Mouse (Mus musculus) lung, embryonic 16.5 days (tissue): Measurements from ENCODE around the gene Wdr24. TPM values are rescaled to one million over a fixed set of nuclear protein-coding genes. Genes with fewer than 3 reads are reported as not detected.

Source experiments
- ATAC-seq: fragments of 200-750 bp; cut with Nextera tagmentation; 2 replicates; pipeline ENCODE4 v1.8.0; 2017; ENCODE audit warnings: low read depth, mild to moderate bottlenecking, moderate library complexity
- H3K27ac ChIP-seq: fragments of 300-500 bp; sonication (generic); 2 replicates; pipeline ENCODE4 v1.5.1; 2014; ENCODE audit warnings: mild to moderate bottlenecking, control low read depth, low read length
- H3K27me3 ChIP-seq: fragments of 300-500 bp; sonication (generic); 2 replicates; pipeline ENCODE4 v1.6.1; 2014; ENCODE audit warnings: low read depth, low read length, mixed read lengths; ENCODE audit not compliant: control insufficient read depth, insufficient read depth
- H3K36me3 ChIP-seq: fragments of 300-500 bp; sonication (generic); 2 replicates; pipeline ENCODE4 v1.6.1; 2014; ENCODE audit warnings: low read length; ENCODE audit not compliant: control insufficient read depth, insufficient read depth
- H3K4me1 ChIP-seq: fragments of 300-500 bp; sonication (generic); replicated peaks from 2 replicates; pipeline ENCODE4 v1.6.1; 2014; ENCODE audit warnings: low read length, mixed read lengths; ENCODE audit not compliant: control insufficient read depth, insufficient read depth
- H3K4me2 ChIP-seq: fragments of 300-500 bp; sonication (generic); 2 replicates; pipeline ENCODE4 v1.6.1; 2014; ENCODE audit warnings: low read depth, low read length, control low read depth
- H3K4me3 ChIP-seq: fragments of 300-500 bp; sonication (generic); 2 replicates; pipeline ENCODE4 v1.5.1; 2014; ENCODE audit warnings: mild to moderate bottlenecking, low read length, control low read depth
- H3K9ac ChIP-seq: fragments of 300-500 bp; sonication (generic); 2 replicates; pipeline ENCODE4 v1.6.1; 2014; ENCODE audit warnings: low read length, control low read depth
- H3K9me3 ChIP-seq: fragments of 300-500 bp; sonication (generic); 2 replicates; pipeline ENCODE4 v1.6.1; 2016; ENCODE audit warnings: low read length; ENCODE audit not compliant: control insufficient read depth
- WGBS: fragments of 180-500 bp; shearing (Covaris S2); extraction: QIAGEN DNeasy Blood & Tissue Kit; methylation state at CpG from one replicate; pipeline ENCODE4 v1.1.7; 2014; 5-methylcytosine and 5-hydroxymethylcytosine counted together
- polyA plus RNA-seq: library from polyadenylated mRNA; unstranded; fragments of >200 nt; fragmentation: Nextera tagmentation; extraction: Ambion mirVana; gene quantifications from 2 replicates; pipeline ENCODE4 v1.2.1, GENCODE M21; 2015

Gene Wdr24
- 28.5 and 28.9 TPM in 2 replicates for polyA plus RNA-seq

GRCm38 (mm10) chr17:25823452-25823851, at the start of gene Wdr24:
Wdr24 (plus strand) TSS chr17:25823627.
- peak within 1 kb of the TSS; percentile 89 for H3K4me2 ChIP-seq
- H3K27me3 ChIP-seq: peaks cover 21% of the 10 kb centered on the region
- peak; percentile 74 for ATAC-seq
- H3K4me3 ChIP-seq: peak within 1 kb of the TSS; percentile 62
- under 1% methylated on average over 18 of the region's 18 CpGs for WGBS
- no peak within 1 kb of the TSS; the same call in 1 of the 2 replicates for H3K27ac ChIP-seq
- H3K36me3 ChIP-seq: no peaks in the 10 kb centered on the region
- H3K9me3 ChIP-seq: no peaks in the 10 kb centered on the region
- H3K4me1 ChIP-seq: peaks cover 19% of the 10 kb centered on the region
- H3K9ac ChIP-seq: peak within 1 kb of the TSS; percentile 79

DNA sequence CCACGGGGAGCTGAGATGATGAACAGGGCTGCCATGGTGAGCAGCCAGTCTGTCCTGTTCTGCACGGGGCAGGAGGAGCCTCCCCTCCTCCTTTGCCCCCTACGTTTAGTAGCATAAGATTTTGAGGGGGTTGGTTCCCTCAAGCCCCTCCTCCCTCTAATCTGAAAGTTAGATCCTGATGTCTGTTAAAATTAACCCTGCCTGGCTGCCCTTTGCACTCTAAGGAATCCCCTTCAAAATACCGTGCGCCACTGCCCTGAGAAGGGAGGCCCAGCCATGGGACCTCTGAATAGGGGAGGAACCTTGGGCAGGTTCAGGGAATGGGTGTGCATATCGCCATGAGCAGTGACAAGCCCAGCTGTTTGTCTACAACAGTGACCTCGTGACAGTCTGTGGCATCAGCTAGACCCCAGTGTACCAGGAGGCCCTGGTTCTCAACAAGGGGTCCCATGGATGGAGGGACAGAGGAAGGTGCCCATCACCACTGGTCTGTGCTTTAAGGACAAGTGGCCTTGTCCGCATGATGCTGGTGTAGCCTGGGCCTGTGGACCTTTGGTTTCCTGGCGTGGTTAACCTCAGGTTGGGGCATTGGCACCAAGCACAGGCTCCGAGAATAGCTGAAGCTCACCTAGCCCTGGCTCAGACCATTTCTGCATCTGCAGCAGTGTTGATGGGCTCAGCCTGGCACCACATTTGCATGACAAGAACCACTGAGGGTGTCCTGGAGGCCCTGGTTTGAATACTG, 47.9 kb upstream of the Wdr24 start:
- 71% methylated on average over 10 of the region's 10 CpGs for WGBS
- Histone ChIP-seq H3K9ac (no peak overlapping the region), H3K9me3 (no peaks in the 10 kb centered on the region), H3K36me3 (peaks cover 10% of the 10 kb centered on the region), H3K27ac (no peak overlapping the region), H3K4me2 (no peak overlapping the region), H3K4me3 (no peak overlapping the region), H3K4me1 (peaks cover 7% of the 10 kb centered on the region), H3K27me3 (no peaks in the 10 kb centered on the region)
- ATAC-seq: no peak

GRCm38 (mm10) chr17:25777948-25778347, 45.5 kb upstream of the Wdr24 start:
- Histone ChIP-seq H3K4me1 (peaks cover 7% of the 10 kb centered on the region), H3K9ac (no peak overlapping the region), H3K36me3 (peaks cover 25% of the 10 kb centered on the region), H3K27me3 (no peaks in the 10 kb centered on the region), H3K27ac (no peak overlapping the region), H3K4me2 (no peak overlapping the region), H3K4me3 (no peak overlapping the region), H3K9me3 (no peaks in the 10 kb centered on the region)
- WGBS: 88% methylated on average over 5 of the region's 5 CpGs
- no peak for ATAC-seq

DNA sequence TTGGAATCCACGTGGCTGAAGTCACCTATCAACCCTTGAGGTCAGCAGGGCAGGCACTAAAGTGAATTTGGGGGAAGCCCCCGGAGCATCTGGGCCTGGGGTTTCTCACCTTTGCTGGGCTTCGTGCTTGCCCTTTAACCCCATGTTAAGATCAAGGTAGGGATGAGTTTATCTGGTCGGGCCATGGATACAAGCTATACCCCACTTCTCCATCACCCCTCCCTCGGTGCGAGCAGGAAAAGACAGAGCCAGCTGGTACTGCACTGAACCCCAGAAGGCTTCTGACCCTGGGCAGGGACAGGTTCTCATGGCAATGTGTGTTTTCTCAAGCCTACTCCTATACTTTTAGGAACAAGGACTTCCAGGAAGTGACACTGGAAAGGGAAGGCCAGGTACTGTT, 42.1 kb upstream of the Wdr24 start:
- no peak overlapping the region for H3K9ac ChIP-seq
- no peak overlapping the region for H3K4me2 ChIP-seq
- WGBS: 71% methylated on average over 6 of the region's 6 CpGs
- H3K4me3 ChIP-seq: no peak overlapping the region
- no peaks in the 10 kb centered on the region for H3K9me3 ChIP-seq
- peaks cover 11% of the 10 kb centered on the region for H3K4me1 ChIP-seq
- ATAC-seq: no peak
- no peaks in the 10 kb centered on the region for H3K27me3 ChIP-seq
- no peak overlapping the region for H3K27ac ChIP-seq
- H3K36me3 ChIP-seq: peaks cover 26% of the 10 kb centered on the region

- Histone ChIP-seq H3K9me3 (no peaks in the 10 kb centered on the region), H3K4me2 (no peak overlapping the region), H3K4me3 (no peak overlapping the region), H3K27ac (no peak overlapping the region), H3K36me3 (peaks cover 30% of the 10 kb centered on the region), H3K27me3 (no peaks in the 10 kb centered on the region), H3K9ac (no peak overlapping the region), H3K4me1 (peaks cover 11% of the 10 kb centered on the region)
- WGBS: 73% methylated on average over 7 of the region's 7 CpGs
- ATAC-seq: no peak
Measured at GRCm38 (mm10) chr17:25783086-25783485, 40.3 kb upstream of the Wdr24 start.

DNA sequence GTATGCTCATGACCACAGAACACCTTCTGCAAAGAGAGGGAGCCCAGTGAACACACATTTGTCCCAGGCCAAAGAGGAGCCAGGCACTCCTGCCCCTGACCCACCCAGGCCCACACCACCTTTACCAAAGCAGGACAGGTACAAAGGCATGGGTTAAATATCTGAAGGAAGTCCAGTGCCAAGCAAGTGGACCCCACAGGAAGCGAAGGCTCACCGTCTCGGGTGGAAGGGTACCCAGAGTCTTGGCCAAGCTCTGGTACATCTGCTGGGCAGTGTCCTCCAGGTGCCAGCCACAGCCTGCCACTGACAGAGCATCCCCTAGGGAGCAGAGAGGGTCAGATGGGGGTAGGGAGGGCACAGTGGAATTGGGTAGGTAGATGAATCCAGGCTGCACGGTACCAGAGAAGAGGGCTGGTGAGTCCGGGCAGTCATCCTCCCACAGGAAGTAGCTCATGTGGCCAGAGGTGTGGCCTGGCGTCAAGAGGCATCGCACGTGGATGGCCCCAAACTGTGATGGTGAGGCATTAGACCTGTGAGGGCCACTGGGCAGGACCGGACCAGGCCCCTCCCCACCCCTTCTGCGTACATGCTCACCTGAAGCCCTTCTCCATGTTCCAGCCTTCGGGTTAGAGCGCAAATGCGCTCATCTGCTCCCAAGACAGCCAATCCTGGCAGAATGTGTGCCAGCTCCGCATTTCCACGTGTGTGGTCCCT, 39.4 kb upstream of the Wdr24 start:
- peaks cover 33% of the 10 kb centered on the region for H3K36me3 ChIP-seq
- WGBS: 67% methylated on average over 15 of the region's 15 CpGs
- no peaks in the 10 kb centered on the region for H3K9me3 ChIP-seq
- peak overlapping the region; percentile 83 for H3K9ac ChIP-seq
- ATAC-seq: no peak
- no peak overlapping the region for H3K27ac ChIP-seq
- peak overlapping the region; percentile 84 for H3K4me3 ChIP-seq
- H3K27me3 ChIP-seq: no peaks in the 10 kb centered on the region
- H3K4me2 ChIP-seq: peak overlapping the region; percentile 65
- peaks cover 11% of the 10 kb centered on the region for H3K4me1 ChIP-seq

- peak; percentile 89 for ATAC-seq
- peaks cover 11% of the 10 kb centered on the region for H3K4me1 ChIP-seq
- H3K9ac ChIP-seq: peak within 1 kb of the TSS; percentile 83
- H3K4me3 ChIP-seq: peak within 1 kb of the TSS; percentile 84
- H3K4me2 ChIP-seq: peak within 1 kb of the TSS; percentile 65
- no peaks in the 10 kb centered on the region for H3K27me3 ChIP-seq
- no peaks in the 10 kb centered on the region for H3K9me3 ChIP-seq
- peak within 1 kb of the TSS; percentile 84 for H3K27ac ChIP-seq
- under 1% methylated on average over 23 of the region's 23 CpGs for WGBS
- H3K36me3 ChIP-seq: peaks cover 34% of the 10 kb centered on the region
Measured at GRCm38 (mm10) chr17:25785281-25785745, 38.1 kb upstream of the Wdr24 start, which contains the start of gene Haghl. Haghl (minus strand) TSS chr17:25785673.

DNA sequence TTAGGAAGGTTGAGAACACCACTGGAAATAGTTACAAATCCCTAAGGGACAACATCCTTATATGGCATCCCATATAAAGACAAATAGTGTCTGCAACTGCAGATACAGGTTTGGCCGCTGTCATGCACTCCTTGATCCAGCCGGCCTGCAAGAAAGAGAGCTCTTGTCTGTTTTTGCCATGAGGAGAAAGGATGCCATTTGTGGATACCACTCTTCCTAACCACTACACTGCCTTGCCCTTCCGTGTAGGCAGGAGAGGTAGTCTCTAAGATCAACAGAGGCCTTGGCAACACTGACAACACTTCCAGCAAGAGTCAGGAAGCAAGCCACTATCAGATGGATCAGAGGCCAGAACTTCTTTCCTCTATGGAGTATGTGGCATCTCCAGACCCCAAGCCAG, 37.1 kb upstream of the Wdr24 start, which contains the start of gene Ccdc78:
Gene Ccdc78, plus strand, starts transcription at position 301 of the 400 bp plus-strand sequence.
- Histone ChIP-seq H3K27me3 (no peaks in the 10 kb centered on the region), H3K27ac (peak within 1 kb of the TSS; percentile 84), H3K36me3 (peaks cover 34% of the 10 kb centered on the region), H3K9me3 (no peaks in the 10 kb centered on the region), H3K4me1 (peaks cover 18% of the 10 kb centered on the region), H3K9ac (peak within 1 kb of the TSS; percentile 83), H3K4me3 (peak within 1 kb of the TSS; percentile 84), H3K4me2 (peak within 1 kb of the TSS; percentile 65)
- 79% methylated on average over 3 of the region's 3 CpGs for WGBS
- ATAC-seq: no peak

DNA sequence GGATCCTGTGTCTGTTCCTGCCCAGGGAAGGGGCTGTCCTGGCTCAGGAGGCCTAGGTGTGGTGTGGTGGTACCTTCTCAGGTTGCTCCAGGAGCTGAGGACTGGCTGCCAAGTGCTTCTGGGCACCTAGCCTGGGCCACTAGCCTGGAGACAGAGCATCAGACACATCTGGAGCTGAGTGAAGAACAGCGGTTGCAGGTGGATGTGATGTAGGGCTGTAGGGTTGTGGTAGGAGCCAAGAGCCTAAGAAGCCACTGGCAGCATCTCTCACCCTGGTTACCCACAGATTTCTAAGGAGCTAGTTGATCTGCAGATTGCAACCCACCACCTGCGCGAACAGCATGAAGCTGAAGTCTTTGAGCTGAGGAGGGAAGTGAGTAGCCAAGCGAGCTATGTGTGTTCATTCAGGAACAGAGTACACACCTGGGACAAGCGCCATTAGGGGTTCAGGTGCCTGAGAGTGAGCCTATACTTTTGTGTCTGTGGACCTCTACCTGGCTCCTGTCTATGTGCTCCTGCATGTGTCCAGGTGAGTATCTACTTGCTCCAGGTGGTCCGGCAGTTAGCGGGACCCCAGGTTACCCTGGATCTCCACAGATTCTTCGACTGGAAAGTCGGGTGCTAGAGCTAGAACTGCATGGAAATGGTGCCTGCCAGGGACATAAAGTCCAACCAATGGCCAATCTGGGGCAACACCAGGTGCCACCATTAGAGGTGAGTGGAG, 36.5 kb upstream of the Wdr24 start:
- H3K4me1 ChIP-seq: peaks cover 20% of the 10 kb centered on the region
- H3K4me3 ChIP-seq: no peak overlapping the region
- 89% methylated on average over 9 of the region's 9 CpGs for WGBS
- H3K9ac ChIP-seq: no peak overlapping the region
- no peak overlapping the region for H3K4me2 ChIP-seq
- no peak overlapping the region for H3K27ac ChIP-seq
- H3K27me3 ChIP-seq: no peaks in the 10 kb centered on the region
- no peaks in the 10 kb centered on the region for H3K9me3 ChIP-seq
- peaks cover 29% of the 10 kb centered on the region for H3K36me3 ChIP-seq
- ATAC-seq: no peak
